11 mouse cellular contexts compared by ENCODE assay signal in genomic region chr2:18916042-18916407, GRCm38 (mm10).
DNase-seq lines count a peak whose midpoint lies in the region; ATAC-seq and TF ChIP-seq lines count a peak whose summit lies in the region.
"Had no signal": no experiment of that assay in that cellular context is flagged by ENCODE, and none has a peak within 500 bp of the region (broad histone marks: within the 10 kb centered on the region; RNA-seq: fewer than 3 reads in every experiment).

No protein-coding gene starts in this region.

- no peak overlapping the region for H3K9ac ChIP-seq in heart, postnatal 0 days (replicated peaks; ENCODE audit: low read depth, low read length)
- no peak overlapping the region for H3K9ac ChIP-seq in liver, postnatal 0 days (replicated peaks)
- H3K9ac ChIP-seq: limb, embryonic 12.5 days had no signal

- 56% methylated on average over 2 of the region's 2 CpGs for WGBS in heart, postnatal 0 days
- WGBS in liver, postnatal 0 days (ENCODE audit: insufficient replicate concordance): 43% methylated on average over 2 of the region's 2 CpGs
- WGBS in limb, embryonic 10.5 days: 58% methylated on average over 2 of the region's 2 CpGs

- no peak overlapping the region for H3K4me3 ChIP-seq in heart, postnatal 0 days (ENCODE audit: low read depth, low read length)
- H3K4me3 ChIP-seq in megakaryocyte, embryonic 14.5 days (replicated peaks): peak overlapping the region; percentile 70
- H3K4me3 ChIP-seq in liver, postnatal 0 days (ENCODE audit: low read depth, low read length): no peak overlapping the region
- no peak overlapping the region for H3K4me3 ChIP-seq in limb, embryonic 10.5 days
- H3K4me3 ChIP-seq: limb, embryonic 12.5 days had no signal

- H3K4me2 ChIP-seq in heart, postnatal 0 days (ENCODE audit: low read depth, low read length): no peak overlapping the region
- no peak overlapping the region; the same call in 1 of the 2 replicates for H3K4me2 ChIP-seq in liver, postnatal 0 days (ENCODE audit: low read depth, low read length)
- H3K4me2 ChIP-seq: limb, embryonic 12.5 days had no signal

- H3K9me3 ChIP-seq in heart, postnatal 0 days (replicated peaks; ENCODE audit: control insufficient read depth, low read length): no peaks in the 10 kb centered on the region
- H3K9me3 ChIP-seq in megakaryocyte, embryonic 14.5 days: no peaks in the 10 kb centered on the region
- H3K9me3 ChIP-seq in liver, postnatal 0 days (ENCODE audit: low read length): no peaks in the 10 kb centered on the region
- no peaks in the 10 kb centered on the region for H3K9me3 ChIP-seq in limb, embryonic 10.5 days (replicated peaks)
- H3K9me3 ChIP-seq: limb, embryonic 12.5 days had no signal

- no peaks in the 10 kb centered on the region for H3K27me3 ChIP-seq in heart, postnatal 0 days (ENCODE audit: control insufficient read depth, insufficient read depth, low read length)
- no peaks in the 10 kb centered on the region for H3K27me3 ChIP-seq in megakaryocyte, embryonic 14.5 days (replicated peaks)
- H3K27me3 ChIP-seq in liver, postnatal 0 days (ENCODE audit: insufficient read depth, low read length): no peaks in the 10 kb centered on the region
- H3K27me3 ChIP-seq in limb, embryonic 10.5 days (ENCODE audit: low read depth, poor library complexity, severe bottlenecking): no peaks in the 10 kb centered on the region
- H3K27me3 ChIP-seq: limb, embryonic 12.5 days had no signal

- intact Hi-C loops in heart, postnatal 10 days (cut with DNase I): no loop called here

- peak overlapping the region; percentile 7; the same call in 1 of the 2 replicates for H3K27ac ChIP-seq in heart, postnatal 0 days (ENCODE audit: low read depth)
- peak overlapping the region; percentile 42; the same call in 1 of the 2 replicates for H3K27ac ChIP-seq in liver, postnatal 0 days (ENCODE audit: low read depth)
- no peak overlapping the region for H3K27ac ChIP-seq in limb, embryonic 10.5 days
- H3K27ac ChIP-seq: limb, embryonic 12.5 days had no signal

- H3K36me3 ChIP-seq in heart, postnatal 0 days (replicated peaks; ENCODE audit: control insufficient read depth, insufficient read depth, low read length): no peaks in the 10 kb centered on the region
- H3K36me3 ChIP-seq in megakaryocyte, embryonic 14.5 days (replicated peaks; ENCODE audit: low read length): peaks cover 18% of the 10 kb centered on the region
- no peaks in the 10 kb centered on the region for H3K36me3 ChIP-seq in liver, postnatal 0 days (replicated peaks; ENCODE audit: insufficient read depth, low read length)
- H3K36me3 ChIP-seq in limb, embryonic 10.5 days: no peaks in the 10 kb centered on the region
- H3K36me3 ChIP-seq: limb, embryonic 12.5 days had no signal

- H3K4me1 ChIP-seq in heart, postnatal 0 days (ENCODE audit: control insufficient read depth, insufficient read depth): peaks cover 7% of the 10 kb centered on the region; the same call in 1 of the 2 replicates
- peaks cover 89% of the 10 kb centered on the region for H3K4me1 ChIP-seq in megakaryocyte, embryonic 14.5 days
- H3K4me1 ChIP-seq in liver, postnatal 0 days (ENCODE audit: insufficient read depth): peaks cover 33% of the 10 kb centered on the region
- peaks cover 68% of the 10 kb centered on the region for H3K4me1 ChIP-seq in limb, embryonic 10.5 days

- no peak for TF ChIP-seq CTCF in heart, postnatal 0 days (IDR thresholded peaks at IDR 0.05; ENCODE audit: low read depth)
- TF ChIP-seq CTCF in liver, postnatal 0 days (IDR thresholded peaks at IDR 0.05; ENCODE audit: low read depth): no peak

- DNase-seq in heart, postnatal 0 days (ENCODE audit: low spot score): no peak
- no peak for DNase-seq in heart, postnatal 10 days
- no peak for DNase-seq in liver, postnatal 0 days
- no peak for DNase-seq in limb, embryonic 10.5 days (ENCODE audit: low spot score)
- DNase-seq: adrenal gland, adult 8-10 months; cerebellum, postnatal 10 days; gastrocnemius, postnatal 10 days had no signal

- no peak for ATAC-seq in heart, postnatal 0 days (ENCODE audit: insufficient read depth, low read depth)
- ATAC-seq in megakaryocyte, adult 5-6 weeks (ENCODE audit: poor library complexity, severe bottlenecking): no peak
- ATAC-seq in common myeloid progenitor, adult 5-6 weeks (replicated peaks; ENCODE audit: low read depth, poor library complexity, severe bottlenecking): peak; percentile 57
- ATAC-seq in liver, postnatal 0 days: no peak

- TF ChIP-seq EP300 in heart, postnatal 0 days (IDR thresholded peaks at IDR 0.05; ENCODE audit: low read depth): no peak
- TF ChIP-seq EP300 in liver, postnatal 0 days (IDR thresholded peaks at IDR 0.05; ENCODE audit: low read depth): no peak
